Mouse (Mus musculus) heart, postnatal 0 days (tissue): Measurements from ENCODE around the gene Hoxa1.

ENCODE experiments used
- CTCF ChIP-seq: IDR thresholded peaks from 2 replicates; pipeline ENCODE4 v1.5.1; 2016; ENCODE audit warnings: antibody characterized with exemption, control low read depth, low read depth
- EP300 ChIP-seq: IDR thresholded peaks from 2 replicates; pipeline ENCODE4 v1.6.1; 2016; ENCODE audit warnings: antibody characterized with exemption, low read depth

- no peak for TF ChIP-seq EP300
- no peak for TF ChIP-seq CTCF
These were observed 23.9 kb upstream of the Hoxa1 start for GRCm38 (mm10) chr6:52182030-52182429.
